Mouse (Mus musculus): Measurements from ENCODE around the gene Ints12.

DNA sequence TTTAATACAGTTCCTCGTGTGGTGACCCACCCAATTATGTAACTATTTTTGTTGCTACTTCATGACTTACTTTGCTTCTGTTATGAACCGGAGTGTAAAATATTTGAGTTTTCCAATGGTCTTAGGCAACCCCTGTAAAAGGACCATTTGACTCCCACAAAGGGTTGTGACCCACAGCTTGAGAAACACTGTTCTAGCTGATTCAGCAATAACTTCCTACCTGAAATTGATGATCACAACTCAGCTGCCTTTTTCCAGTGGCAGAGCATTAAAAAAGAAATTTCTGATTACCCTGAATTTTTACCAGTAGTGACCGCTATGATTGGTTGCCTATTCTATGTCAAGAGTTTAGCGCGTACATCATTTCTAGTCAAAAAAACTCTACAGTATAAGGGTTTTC, 39.7 kb downstream of the Ints12 start:
- TF ChIP-seq CTCF (IDR thresholded peaks at IDR 0.05; ENCODE audit: extremely low read depth, insufficient read depth, low read length) (no peak), POLR2A (IDR thresholded peaks at IDR 0.05; ENCODE audit: extremely low read depth, insufficient read depth, low read length) (no peak)
